Mouse (Mus musculus) thymus, adult 2 months (tissue): Measurements from ENCODE around the gene Stxbp1.

ENCODE experiments used
- CTCF ChIP-seq: fragments of 200-500 bp; IDR thresholded peaks from 2 replicates; pipeline ENCODE4 v1.5.1; 2012; ENCODE audit warnings: mild to moderate bottlenecking, control low read depth, low read length, moderate library complexity, borderline replicate concordance; ENCODE audit not compliant: control insufficient read depth, poor library complexity, insufficient read depth; ENCODE audit errors: extremely low read depth
- POLR2A ChIP-seq: fragments of 200-500 bp; IDR thresholded peaks from 2 replicates; pipeline ENCODE4 v1.6.1; 2012; ENCODE audit warnings: mild to moderate bottlenecking, low read length, control low read depth, moderate library complexity; ENCODE audit not compliant: control insufficient read depth, poor library complexity, insufficient read depth; ENCODE audit errors: extremely low read depth

DNA sequence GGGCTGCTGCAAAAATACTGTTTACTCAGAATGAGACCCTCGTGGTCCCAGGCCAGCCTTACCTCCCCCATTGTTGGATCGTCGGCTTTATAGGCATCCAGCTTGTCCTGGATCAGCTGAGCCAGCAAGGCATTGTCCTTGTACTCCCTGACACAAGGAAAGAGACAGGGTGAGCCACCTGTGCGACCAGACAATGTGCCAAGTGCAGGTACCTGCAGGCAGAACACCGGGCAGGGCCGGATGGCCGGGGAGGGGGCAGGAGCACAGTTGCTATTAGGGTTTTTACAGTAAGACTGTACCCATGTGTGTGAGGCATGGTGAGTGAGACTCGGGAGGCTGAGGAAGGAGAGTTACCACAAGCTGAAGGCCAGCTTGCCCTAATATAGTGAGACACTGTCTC, 35.1 kb downstream of the Stxbp1 start:
- TF ChIP-seq POLR2A (no peak), CTCF (no peak)
